Mouse (Mus musculus): ENCODE measurements at regions not wholly inside any gene's neighbourhood (a gene's known extent, or its start where the extent isn't known, plus 50 kb on each side); places are given as distances from the start of the nearest gene placed in this dataset.
A peak's percentile ranks its signal among the peaks of the same experiment; 100 is the strongest.

DNA sequence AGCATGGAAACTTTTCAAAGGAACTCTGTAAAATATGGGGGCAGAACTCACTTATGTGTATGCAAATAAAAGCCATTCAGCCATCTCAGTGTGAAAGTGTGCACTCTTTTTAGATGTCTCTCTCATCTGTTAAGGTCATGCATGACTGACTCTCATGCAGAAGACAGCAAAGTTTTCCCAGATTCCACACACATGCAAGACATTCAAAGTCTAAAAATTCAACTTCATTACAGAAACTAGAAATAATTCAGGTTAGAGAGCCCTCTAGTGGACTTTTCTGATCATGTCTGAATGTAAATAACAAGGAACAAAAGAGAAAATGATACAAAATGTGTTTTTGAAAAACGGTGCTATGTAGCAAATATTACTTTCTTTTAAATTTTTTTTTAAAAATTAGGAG is 308.8 kb upstream of the Chl1 start:
- Histone ChIP-seq H3K9me3 (no peaks in the 10 kb centered on the region), H3K27ac (no peak overlapping the region), H3K4me1 (replicated peaks) (no peaks in the 10 kb centered on the region; the same call in 1 of the 2 replicates), H3K9ac (replicated peaks) (no peak overlapping the region), H3K4me3 (replicated peaks) (no peak overlapping the region), H3K4me2 (replicated peaks) (no peak overlapping the region), H3K36me3 (no peaks in the 10 kb centered on the region), H3K27me3 (no peaks in the 10 kb centered on the region)
- WGBS: 15% methylated on average over 1 of the region's 1 CpGs
- ATAC-seq: 0 out of 2 replicates have a peak, but pooled peaks have one; percentile 43

- Histone ChIP-seq H3K9me3 (no peaks in the 10 kb centered on the region), H3K36me3 (no peaks in the 10 kb centered on the region), H3K4me1 (replicated peaks) (peaks cover 9% of the 10 kb centered on the region; the same call in 1 of the 2 replicates), H3K4me2 (replicated peaks) (no peak overlapping the region), H3K27me3 (no peaks in the 10 kb centered on the region), H3K27ac (no peak overlapping the region), H3K4me3 (replicated peaks) (no peak overlapping the region), H3K9ac (replicated peaks) (no peak overlapping the region)
- ATAC-seq: no peak
Measured at GRCm38 (mm10) chr6:103209202-103209601, 301.2 kb upstream of the Chl1 start.

GRCm38 (mm10) chr6:103213160-103213559 is 297.2 kb upstream of the Chl1 start:
- Histone ChIP-seq H3K4me2 (replicated peaks) (no peak overlapping the region), H3K4me1 (replicated peaks) (peaks cover 9% of the 10 kb centered on the region; the same call in 1 of the 2 replicates), H3K27me3 (no peaks in the 10 kb centered on the region), H3K4me3 (replicated peaks) (no peak overlapping the region), H3K27ac (no peak overlapping the region), H3K36me3 (no peaks in the 10 kb centered on the region), H3K9me3 (no peaks in the 10 kb centered on the region), H3K9ac (replicated peaks) (no peak overlapping the region)
- 66% methylated on average over 6 of the region's 6 CpGs for WGBS
- 0 out of 2 replicates have a peak, but pooled peaks have one; percentile 56 for ATAC-seq

- Histone ChIP-seq H3K4me1 (replicated peaks) (no peaks in the 10 kb centered on the region), H3K9me3 (no peaks in the 10 kb centered on the region), H3K27me3 (no peaks in the 10 kb centered on the region), H3K4me3 (replicated peaks) (no peak overlapping the region), H3K9ac (replicated peaks) (no peak overlapping the region), H3K4me2 (replicated peaks) (no peak overlapping the region), H3K27ac (no peak overlapping the region), H3K36me3 (no peaks in the 10 kb centered on the region)
- ATAC-seq: no peak
Measured at GRCm38 (mm10) chr6:103236896-103237295, 273.5 kb upstream of the Chl1 start.

DNA sequence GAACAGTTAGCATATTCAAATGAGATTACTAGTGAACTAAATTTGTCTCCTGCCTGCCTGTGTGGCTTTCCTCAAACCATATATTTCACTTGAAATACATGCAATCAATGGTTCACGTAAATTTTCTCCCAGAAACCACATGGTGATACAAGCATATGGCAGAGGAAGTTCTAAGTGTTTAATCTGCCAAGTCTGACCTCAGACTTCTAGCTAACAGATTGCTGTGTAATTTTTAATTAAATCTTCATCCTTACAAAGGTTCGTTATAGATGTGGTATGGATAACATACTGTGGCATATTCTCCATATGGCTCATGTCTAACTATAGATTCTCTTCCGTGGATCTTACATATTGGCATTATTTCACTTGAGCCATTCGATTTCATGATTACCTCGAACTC is 241.4 kb upstream of the Chl1 start:
- no peak overlapping the region for H3K4me2 ChIP-seq (replicated peaks)
- no peaks in the 10 kb centered on the region for H3K4me1 ChIP-seq (replicated peaks)
- no peak for ATAC-seq
- WGBS: 87% methylated on average over 5 of the region's 5 CpGs
- no peaks in the 10 kb centered on the region for H3K9me3 ChIP-seq
- H3K27ac ChIP-seq: no peak overlapping the region
- no peaks in the 10 kb centered on the region for H3K36me3 ChIP-seq
- no peak overlapping the region for H3K9ac ChIP-seq (replicated peaks)
- no peaks in the 10 kb centered on the region for H3K27me3 ChIP-seq
- H3K4me3 ChIP-seq (replicated peaks): no peak overlapping the region

- no peak overlapping the region for H3K4me2 ChIP-seq (replicated peaks)
- H3K27me3 ChIP-seq: no peaks in the 10 kb centered on the region
- no peak overlapping the region for H3K27ac ChIP-seq
- 86% methylated on average over 3 of the region's 3 CpGs for WGBS
- no peaks in the 10 kb centered on the region for H3K36me3 ChIP-seq
- H3K4me3 ChIP-seq (replicated peaks): no peak overlapping the region
- H3K9ac ChIP-seq (replicated peaks): no peak overlapping the region
- H3K4me1 ChIP-seq (replicated peaks): no peaks in the 10 kb centered on the region
- no peak for ATAC-seq
- H3K9me3 ChIP-seq: no peaks in the 10 kb centered on the region
Measured at GRCm38 (mm10) chr6:103272216-103272615, 238.2 kb upstream of the Chl1 start.

DNA sequence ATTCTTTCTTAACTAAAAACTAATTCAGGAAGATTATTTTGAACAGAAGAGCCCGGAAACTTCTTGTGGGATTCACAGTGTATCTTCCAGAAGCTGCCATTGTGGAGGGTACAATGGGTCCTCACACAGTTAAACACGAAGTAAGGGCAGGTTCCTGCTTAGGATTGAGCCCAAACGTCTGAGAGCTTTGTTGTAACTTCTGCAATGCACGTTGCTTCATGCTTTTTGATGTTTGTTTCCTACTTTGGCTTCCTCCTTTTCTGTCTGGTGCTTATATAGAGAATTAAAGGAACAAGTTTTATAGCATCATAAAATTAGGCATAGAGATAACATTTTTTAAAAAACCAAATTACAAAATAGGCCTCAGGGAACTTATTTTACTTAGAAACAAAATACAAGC is 235.3 kb upstream of the Chl1 start:
- H3K9me3 ChIP-seq: no peaks in the 10 kb centered on the region
- H3K4me1 ChIP-seq (replicated peaks): no peaks in the 10 kb centered on the region
- no peak overlapping the region for H3K4me3 ChIP-seq (replicated peaks)
- H3K36me3 ChIP-seq: no peaks in the 10 kb centered on the region
- no peak for ATAC-seq
- H3K4me2 ChIP-seq (replicated peaks): no peak overlapping the region
- no peak overlapping the region for H3K9ac ChIP-seq (replicated peaks)
- WGBS: 61% methylated on average over 4 of the region's 4 CpGs
- no peak overlapping the region for H3K27ac ChIP-seq
- H3K27me3 ChIP-seq: no peaks in the 10 kb centered on the region

DNA sequence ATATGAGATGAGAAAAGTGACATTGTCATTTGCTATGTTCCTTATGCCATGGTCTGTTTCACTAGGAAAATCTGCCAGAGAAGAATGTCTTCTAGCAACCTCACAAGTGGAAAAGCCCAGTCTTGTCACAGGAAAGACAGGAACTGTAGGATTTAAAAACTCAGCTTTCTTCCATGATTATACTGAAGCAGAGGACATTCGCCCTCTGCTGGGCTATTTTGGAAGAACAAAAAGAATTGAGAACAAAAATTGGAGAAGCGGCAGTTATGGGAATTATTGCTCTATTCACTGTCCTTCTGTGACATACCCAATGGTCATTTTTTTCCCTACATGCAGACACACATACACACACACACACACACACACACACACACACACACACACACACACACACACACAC is 234.9 kb upstream of the Chl1 start:
- Histone ChIP-seq H3K4me2 (replicated peaks) (no peak overlapping the region), H3K36me3 (no peaks in the 10 kb centered on the region), H3K9me3 (no peaks in the 10 kb centered on the region), H3K27me3 (no peaks in the 10 kb centered on the region), H3K4me1 (replicated peaks) (no peaks in the 10 kb centered on the region), H3K27ac (no peak overlapping the region), H3K9ac (replicated peaks) (no peak overlapping the region), H3K4me3 (replicated peaks) (no peak overlapping the region)
- ATAC-seq: no peak
- 33% methylated on average over 2 of the region's 2 CpGs for WGBS

DNA sequence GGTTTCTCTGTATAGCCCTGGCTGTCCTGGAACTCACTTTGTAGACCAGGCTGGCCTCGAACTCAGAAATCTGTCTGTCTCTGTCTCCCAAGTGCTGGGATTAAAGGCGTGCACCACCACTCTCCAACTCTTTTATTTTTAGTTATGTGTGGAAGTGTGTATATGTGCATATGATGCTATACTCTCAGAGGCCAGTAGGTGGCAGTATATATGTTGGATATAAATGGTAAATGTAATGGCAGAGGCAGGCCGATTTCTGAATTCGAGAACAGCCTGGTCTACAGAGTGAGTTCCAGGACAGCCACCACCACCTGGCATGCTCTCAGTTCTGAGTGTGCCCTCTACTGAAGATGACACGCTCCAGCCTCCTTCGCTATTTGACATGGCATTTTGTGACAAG is 214.4 kb upstream of the Chl1 start:
- H3K4me2 ChIP-seq (replicated peaks): no peak overlapping the region
- 91% methylated on average over 6 of the region's 6 CpGs for WGBS
- no peaks in the 10 kb centered on the region for H3K4me1 ChIP-seq (replicated peaks)
- H3K9ac ChIP-seq (replicated peaks): no peak overlapping the region
- no peak overlapping the region for H3K4me3 ChIP-seq (replicated peaks)
- H3K27me3 ChIP-seq: no peaks in the 10 kb centered on the region
- H3K36me3 ChIP-seq: no peaks in the 10 kb centered on the region
- H3K27ac ChIP-seq: no peak overlapping the region
- H3K9me3 ChIP-seq: no peaks in the 10 kb centered on the region
- no peak for ATAC-seq

GRCm38 (mm10) chr6:103306420-103307249 is 203.8 kb upstream of the Chl1 start:
- Histone ChIP-seq H3K4me3 (replicated peaks) (no peak overlapping the region), H3K4me2 (replicated peaks) (no peak overlapping the region), H3K9me3 (no peaks in the 10 kb centered on the region), H3K27ac (peak overlapping the region; percentile 76), H3K36me3 (no peaks in the 10 kb centered on the region), H3K4me1 (replicated peaks) (peaks cover 9% of the 10 kb centered on the region), H3K9ac (replicated peaks) (no peak overlapping the region), H3K27me3 (0 out of 2 replicates have a peak, but pooled peaks cover 5% of the 10 kb centered on the region)
- peak; percentile 88 for ATAC-seq
- 38% methylated on average over 8 of the region's 8 CpGs for WGBS

DNA sequence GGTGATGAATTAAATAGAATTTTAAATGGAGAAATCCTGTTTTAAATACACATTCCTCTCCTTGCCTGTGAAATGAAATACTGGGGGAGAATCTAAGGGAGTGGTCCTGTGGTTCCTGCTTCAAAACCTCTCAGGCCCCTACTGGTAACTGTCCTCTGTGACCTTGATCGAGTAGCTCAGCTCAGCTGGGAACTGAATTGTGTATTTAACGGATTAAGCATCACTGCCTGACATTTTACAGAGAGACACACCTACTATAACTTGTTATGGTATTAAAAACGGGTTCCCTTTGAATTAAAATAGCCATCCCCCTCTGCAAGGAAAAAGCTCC is 203.2 kb upstream of the Chl1 start:
- H3K4me2 ChIP-seq (replicated peaks): no peak overlapping the region
- no peaks in the 10 kb centered on the region for H3K36me3 ChIP-seq
- H3K27ac ChIP-seq: peak overlapping the region; percentile 76
- peaks cover 13% of the 10 kb centered on the region for H3K4me1 ChIP-seq (replicated peaks)
- ATAC-seq: peak; percentile 82
- H3K4me3 ChIP-seq (replicated peaks): no peak overlapping the region
- H3K27me3 ChIP-seq: 0 out of 2 replicates have a peak, but pooled peaks cover 5% of the 10 kb centered on the region
- H3K9me3 ChIP-seq: no peaks in the 10 kb centered on the region
- no peak overlapping the region for H3K9ac ChIP-seq (replicated peaks)
- 14% methylated on average over 3 of the region's 3 CpGs for WGBS

DNA sequence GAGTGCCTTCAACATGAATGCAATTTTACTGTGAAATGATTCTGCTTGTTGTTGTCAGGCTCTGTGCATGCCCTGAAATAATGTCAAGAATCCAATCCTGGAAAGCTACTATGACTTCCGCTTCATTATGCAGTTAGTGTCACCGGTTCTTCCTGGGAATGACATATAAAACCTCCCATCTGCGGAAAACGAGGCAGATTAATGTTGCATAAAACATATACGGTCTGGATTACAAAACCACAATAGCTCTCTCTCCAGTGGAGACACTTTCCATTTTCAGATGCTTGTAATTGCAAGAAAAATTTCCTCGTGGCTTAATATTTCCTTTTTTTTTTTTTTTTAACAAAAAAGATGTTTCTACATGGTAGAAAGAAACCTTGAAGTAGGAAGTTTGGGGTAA is 198.2 kb upstream of the Chl1 start:
- Histone ChIP-seq H3K27me3 (peaks cover 11% of the 10 kb centered on the region), H3K27ac (no peak overlapping the region), H3K9me3 (no peaks in the 10 kb centered on the region), H3K4me3 (replicated peaks) (no peak overlapping the region), H3K4me2 (replicated peaks) (no peak overlapping the region), H3K36me3 (no peaks in the 10 kb centered on the region), H3K4me1 (replicated peaks) (peaks cover 23% of the 10 kb centered on the region), H3K9ac (replicated peaks) (no peak overlapping the region)
- ATAC-seq: no peak
- WGBS: 60% methylated on average over 6 of the region's 6 CpGs

DNA sequence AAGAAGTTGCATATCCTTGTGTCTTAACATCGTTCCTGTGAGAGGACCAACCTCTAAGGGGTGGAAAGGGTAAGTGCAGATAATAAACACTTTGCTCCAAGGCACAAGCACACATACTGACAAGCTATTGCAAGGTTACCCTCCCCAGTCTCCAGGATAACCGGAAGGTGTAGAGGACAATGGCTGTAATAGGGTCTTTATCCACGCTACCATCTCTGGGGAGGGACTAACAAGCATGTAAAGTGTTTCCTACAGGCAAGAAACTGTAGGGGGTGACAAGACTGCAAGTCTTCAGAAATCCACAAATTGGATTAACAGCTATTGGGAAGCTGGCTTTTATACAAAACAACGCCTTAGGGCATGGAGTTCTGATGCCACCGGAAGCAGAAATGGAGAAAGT is 197.5 kb upstream of the Chl1 start:
- no peak overlapping the region for H3K4me2 ChIP-seq (replicated peaks)
- H3K36me3 ChIP-seq: no peaks in the 10 kb centered on the region
- 24% methylated on average over 5 of the region's 5 CpGs for WGBS
- H3K4me3 ChIP-seq (replicated peaks): no peak overlapping the region
- ATAC-seq: peak; percentile 72
- peaks cover 11% of the 10 kb centered on the region for H3K27me3 ChIP-seq
- H3K9ac ChIP-seq (replicated peaks): no peak overlapping the region
- no peak overlapping the region; the same call in 1 of the 2 replicates for H3K27ac ChIP-seq
- H3K9me3 ChIP-seq: no peaks in the 10 kb centered on the region
- H3K4me1 ChIP-seq (replicated peaks): peaks cover 27% of the 10 kb centered on the region
